Mouse (Mus musculus) right cerebral cortex, postnatal 36 days (tissue): Measurements from ENCODE around the gene Tsc2.

ENCODE experiments used
- DNase-seq, 2 experiments: peaks; one replicate each; pipeline ENCODE4 v3.0.0; 2022; ENCODE audit warnings: low spot score in 2 of 2, mixed read lengths in 1 of 2

The Tsc2 gene

GRCm38 (mm10) chr17:24608874-24609273, 23.6 kb downstream of the Tsc2 start:
- DNase-seq: no peak

DNA sequence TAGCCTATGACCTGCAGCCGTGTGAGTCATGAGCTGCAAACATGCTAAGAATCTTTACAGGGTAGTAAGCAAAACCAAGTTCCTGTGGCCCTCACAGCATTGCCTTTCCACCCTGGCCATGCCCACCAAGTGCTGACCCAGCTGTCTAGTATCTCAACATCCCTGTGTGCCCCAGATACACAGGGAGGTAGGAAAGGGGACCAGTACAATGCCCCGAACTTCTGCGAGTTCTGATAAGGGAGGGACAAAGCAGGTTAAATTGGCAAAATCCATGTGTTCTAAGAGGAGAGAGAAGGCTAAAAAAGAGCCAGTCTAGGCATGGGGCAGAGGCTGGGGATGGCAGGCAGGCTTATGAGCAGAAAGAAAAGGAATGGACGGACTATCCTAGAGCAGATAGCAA, 24.1 kb downstream of the Tsc2 start:
- DNase-seq: no peak

- no peak for DNase-seq
Measured at GRCm38 (mm10) chr17:24604557-24604956, 27.9 kb downstream of the Tsc2 start.

DNA sequence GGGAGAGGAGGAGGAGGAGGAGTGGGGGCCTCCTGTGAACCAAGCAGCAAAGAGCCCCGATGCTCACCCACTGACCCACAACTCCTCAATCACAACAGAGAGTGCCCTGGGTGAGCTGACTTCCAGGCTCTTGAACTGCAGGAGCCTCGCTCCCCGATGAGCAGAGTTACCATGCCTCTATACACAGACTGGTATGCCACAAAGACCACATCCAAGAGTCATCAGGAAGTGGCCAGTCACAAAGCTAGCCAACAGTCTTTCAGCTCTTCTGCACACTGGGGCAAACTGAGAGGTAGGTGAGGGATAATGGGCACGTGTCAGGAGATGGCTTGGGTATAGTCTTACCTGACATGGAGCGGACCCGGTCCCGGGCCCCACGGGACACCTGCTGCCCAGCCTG, 28.5 kb downstream of the Tsc2 start:
- no peak for DNase-seq

DNA sequence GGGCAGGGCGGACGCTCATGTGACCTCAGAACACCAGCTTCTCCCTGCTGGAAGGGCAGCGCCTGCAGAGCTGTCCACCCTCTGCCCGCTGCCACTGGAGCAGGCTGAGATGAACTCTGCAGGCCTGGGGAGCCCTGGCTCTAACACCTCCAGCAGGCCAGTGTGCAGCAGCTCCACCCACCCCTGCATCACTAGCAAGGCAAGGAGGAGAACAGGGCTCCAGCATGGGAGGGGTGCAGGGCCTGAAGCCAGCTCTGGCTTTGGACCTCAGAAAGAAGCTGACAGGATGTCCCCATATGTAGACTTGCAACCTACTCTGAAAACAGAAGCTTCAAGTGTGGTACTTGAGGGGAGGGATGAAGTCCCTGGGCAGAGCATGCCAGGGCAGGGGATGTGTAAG, 31.9 kb downstream of the Tsc2 start:
- no peak for DNase-seq

GRCm38 (mm10) chr17:24597989-24598388, 34.4 kb downstream of the Tsc2 start:
- DNase-seq: no peak

GRCm38 (mm10) chr17:24596471-24597183, 35.8 kb downstream of the Tsc2 start:
- DNase-seq: no peak

DNA sequence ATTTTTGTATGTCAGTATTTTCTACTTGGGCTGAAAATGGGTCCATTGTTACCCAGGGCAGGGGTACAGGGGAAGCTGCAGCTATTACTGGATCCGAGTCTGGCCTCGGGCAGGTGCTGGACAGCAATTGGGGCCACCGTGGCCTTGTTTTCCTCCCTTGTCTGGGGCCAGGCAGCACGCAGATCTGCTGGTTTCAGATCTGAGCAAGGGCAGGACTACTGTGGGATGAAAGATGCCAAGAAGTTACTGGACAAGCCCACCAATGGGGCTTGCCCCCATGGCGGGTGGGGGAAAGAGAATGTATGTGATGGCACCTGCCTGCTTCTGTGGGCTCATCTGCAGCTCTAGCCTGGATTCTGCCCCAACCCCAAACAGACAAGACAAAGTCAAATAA, 36.4 kb downstream of the Tsc2 start:
- DNase-seq: no peak

DNA sequence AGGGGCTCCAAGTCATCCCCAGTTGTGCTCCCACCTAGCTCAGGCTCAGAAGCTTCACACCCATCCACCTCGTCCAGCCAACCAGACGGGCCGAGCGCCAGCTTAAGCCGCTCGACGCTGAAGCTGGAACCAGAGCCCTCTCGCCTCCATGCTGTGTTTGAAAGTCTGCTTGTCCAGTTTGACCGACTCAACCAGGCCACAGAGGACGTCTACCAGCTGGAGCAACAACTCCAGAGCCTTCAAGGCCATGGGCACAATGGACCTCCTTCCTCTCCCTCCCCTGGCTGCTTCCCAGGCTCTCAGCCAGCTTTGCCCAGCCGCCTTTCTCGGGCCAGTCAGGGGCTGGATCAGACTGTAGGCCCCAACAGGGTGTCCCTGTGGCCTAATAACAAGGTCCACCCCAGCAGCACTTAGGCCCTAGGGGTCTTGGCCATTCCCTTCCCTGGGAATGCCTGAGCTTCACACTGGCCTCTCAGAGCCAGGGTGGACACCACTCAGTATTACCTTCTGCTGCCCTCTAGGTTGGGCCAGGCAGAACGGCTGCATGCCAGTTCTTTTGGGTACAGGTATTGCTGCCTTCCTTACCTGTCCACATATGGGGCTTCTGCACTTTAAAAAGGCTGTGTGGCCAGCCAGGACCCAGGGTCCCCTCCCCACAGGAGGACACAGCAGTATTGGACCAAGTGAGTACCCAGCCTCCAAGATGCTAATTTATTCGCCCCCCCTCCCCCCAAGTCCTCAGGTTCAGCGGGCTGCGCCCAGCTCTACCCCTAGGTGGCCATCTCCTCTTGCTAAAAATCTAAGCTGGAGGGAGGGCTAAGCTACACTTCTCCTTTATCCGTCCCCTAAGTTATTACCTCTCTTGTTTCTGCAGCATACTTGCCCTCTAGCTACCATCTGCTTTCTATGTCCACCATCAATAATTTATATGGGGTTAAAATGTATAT, 37.0 kb downstream of the Tsc2 start:
- DNase-seq: no peak

- DNase-seq: no peak
Measured at GRCm38 (mm10) chr17:24593992-24594890, 38.2 kb downstream of the Tsc2 start.

DNA sequence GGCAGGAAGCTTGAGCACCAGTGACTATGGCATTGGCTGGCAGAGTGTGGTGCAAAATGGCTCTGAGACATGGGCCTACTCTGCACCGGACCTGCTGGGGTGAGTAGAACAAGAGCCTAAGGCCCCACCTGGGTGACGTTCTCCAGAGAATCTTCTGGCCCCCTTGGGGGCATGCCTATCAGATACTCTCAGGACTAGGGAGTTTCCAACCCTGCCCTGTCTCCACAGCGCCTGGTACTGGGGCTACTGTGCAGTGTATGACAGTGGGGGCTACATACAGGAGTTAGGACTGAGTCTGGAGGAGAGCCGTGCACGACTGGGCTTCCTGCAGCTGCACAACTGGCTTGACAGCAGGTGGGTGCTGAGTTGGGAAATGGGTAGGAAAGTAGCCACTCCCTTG, 39.2 kb downstream of the Tsc2 start:
- no peak for DNase-seq

DNA sequence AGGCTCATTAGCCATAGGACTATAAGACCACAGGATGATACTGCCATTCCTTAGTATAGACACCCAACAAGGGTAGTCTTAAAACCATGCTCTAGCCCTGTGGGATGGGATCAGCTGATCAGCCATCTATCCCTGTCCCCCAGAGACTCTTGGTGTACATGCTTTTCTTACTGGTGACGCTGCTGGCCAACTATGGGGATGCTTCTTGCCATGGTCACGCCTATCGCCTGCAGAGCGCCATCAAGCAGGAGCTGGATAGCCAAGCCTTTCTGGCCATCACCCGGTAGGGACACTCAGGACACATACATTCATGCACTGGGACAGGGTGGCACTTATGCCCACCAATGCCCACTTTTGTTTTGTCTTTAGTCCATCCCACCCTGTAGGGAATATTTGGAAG, 40.7 kb downstream of the Tsc2 start:
- DNase-seq: no peak

DNA sequence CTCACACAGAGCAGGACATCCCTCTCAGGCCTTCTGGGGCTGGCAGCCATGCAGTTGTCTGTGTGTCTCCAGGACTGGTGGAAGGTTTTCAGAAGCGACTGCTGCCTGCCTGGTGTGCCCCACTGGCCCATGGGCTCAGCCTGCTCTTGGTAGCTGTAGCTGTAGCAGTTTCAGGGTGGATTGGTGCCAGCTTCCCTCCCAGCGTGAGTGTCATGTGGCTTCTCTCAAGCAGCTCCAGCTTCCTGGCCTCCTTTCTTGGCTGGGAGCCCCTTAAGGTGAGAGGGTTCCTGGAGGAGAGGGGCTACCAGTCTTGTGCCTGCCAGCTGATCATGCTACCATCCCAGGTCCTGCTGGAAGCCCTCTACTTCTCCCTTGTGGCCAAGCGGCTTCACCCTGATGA, 41.5 kb downstream of the Tsc2 start:
- DNase-seq: no peak

DNA sequence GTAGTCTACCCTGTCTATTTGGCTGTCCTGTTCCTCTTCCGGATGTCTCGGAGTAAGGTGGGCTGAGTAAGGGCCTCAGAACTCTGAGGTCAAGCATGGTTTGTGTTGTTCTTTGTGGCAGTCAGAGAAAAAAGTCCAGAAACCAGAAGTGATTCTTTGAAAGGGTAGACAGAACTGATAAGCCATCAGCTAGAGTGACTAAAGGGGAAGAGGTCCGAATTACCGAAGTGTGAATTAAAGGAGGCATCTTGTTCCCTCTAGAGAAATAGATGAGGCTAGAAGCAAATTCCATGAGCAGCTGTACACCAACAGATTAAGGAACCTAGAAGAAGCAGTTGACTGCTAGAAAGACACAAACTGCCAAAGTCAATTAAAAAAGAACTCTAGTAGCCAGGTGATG, 45.9 kb downstream of the Tsc2 start:
- no peak for DNase-seq

- no peak for DNase-seq
Measured at GRCm38 (mm10) chr17:24584520-24584919, 47.9 kb downstream of the Tsc2 start.

- no peak for DNase-seq
Measured at GRCm38 (mm10) chr17:24583599-24584460, 48.6 kb downstream of the Tsc2 start.

- DNase-seq: no peak
Measured at GRCm38 (mm10) chr17:24580287-24580686, 52.1 kb downstream of the Tsc2 start.

- DNase-seq: no peak
Measured at GRCm38 (mm10) chr17:24579532-24579931, 52.9 kb downstream of the Tsc2 start.

GRCm38 (mm10) chr17:24573811-24574210, 58.6 kb downstream of the Tsc2 start:
- no peak for DNase-seq

- DNase-seq: no peak
Measured at GRCm38 (mm10) chr17:24572651-24573245, 59.7 kb downstream of the Tsc2 start.

- DNase-seq: no peak
Measured at GRCm38 (mm10) chr17:24569837-24570236, 62.6 kb downstream of the Tsc2 start.
